Comparison of ENCODE assay signal across 20 mouse cellular contexts in the genomic region with DNA sequence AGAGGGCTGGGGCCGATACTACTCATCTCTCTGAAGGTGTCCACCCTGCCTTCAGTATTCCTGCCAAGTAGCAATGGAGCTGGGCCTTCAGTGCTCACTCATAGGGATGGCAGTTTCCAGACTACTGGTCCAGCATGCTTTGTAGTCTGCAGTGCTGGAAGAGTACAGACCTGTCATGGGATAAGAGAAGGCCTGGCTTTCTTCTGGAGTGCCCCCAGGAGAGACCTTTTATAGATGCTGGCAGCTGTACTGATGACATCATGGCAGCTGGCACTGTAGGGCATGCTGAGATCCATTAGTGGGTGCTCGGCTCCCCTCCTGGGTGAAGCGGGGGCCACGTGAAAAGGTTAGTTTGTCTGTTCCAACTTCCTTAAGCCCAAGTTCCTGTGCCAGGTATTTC.
DNase-seq lines count a peak whose midpoint lies in the region; ATAC-seq and TF ChIP-seq lines count a peak whose summit lies in the region.
"Had no signal": no experiment of that assay in that cellular context is flagged by ENCODE, and none has a peak within 500 bp of the region (broad histone marks: within the 10 kb centered on the region; RNA-seq: fewer than 3 reads in every experiment).

No protein-coding gene starts in this region.

- no peaks in the 10 kb centered on the region for H3K36me3 ChIP-seq in forebrain, embryonic 14.5 days (ENCODE audit: control insufficient read depth, insufficient read depth, low read length)
- H3K36me3 ChIP-seq in forebrain, embryonic 12.5 days (replicated peaks) = no peaks in the 10 kb centered on the region
- no peaks in the 10 kb centered on the region for H3K36me3 ChIP-seq in heart, embryonic 11.5 days (ENCODE audit: control insufficient read depth, insufficient read depth, low read length)
- no peaks in the 10 kb centered on the region for H3K36me3 ChIP-seq in limb, embryonic 14.5 days (ENCODE audit: control insufficient read depth, insufficient read depth, low read length)
- H3K36me3 ChIP-seq: G1E; heart, embryonic 15.5 days; hindbrain, embryonic 13.5 days; liver, embryonic 13.5 days; lung, embryonic 15.5 days had no signal

- H3K27ac ChIP-seq in forebrain, embryonic 14.5 days (ENCODE audit: low read depth, low read length) = no peak overlapping the region
- H3K27ac ChIP-seq in forebrain, embryonic 12.5 days = no peak overlapping the region
- H3K27ac ChIP-seq in heart, embryonic 11.5 days (ENCODE audit: low read depth, low read length) = no peak overlapping the region
- H3K27ac ChIP-seq in limb, embryonic 14.5 days (replicated peaks; ENCODE audit: low read depth, low read length) = 0 out of 2 replicates have a peak overlapping the region, but pooled peaks have one; percentile 46
- H3K27ac ChIP-seq: heart, embryonic 15.5 days; hindbrain, embryonic 13.5 days; left cerebral cortex, adult 2 months; liver, embryonic 13.5 days; lung, embryonic 15.5 days had no signal

- H3K9me3 ChIP-seq in forebrain, embryonic 14.5 days (replicated peaks; ENCODE audit: control insufficient read depth, low read length) = no peaks in the 10 kb centered on the region
- H3K9me3 ChIP-seq in forebrain, embryonic 12.5 days = no peaks in the 10 kb centered on the region
- no peaks in the 10 kb centered on the region for H3K9me3 ChIP-seq in heart, embryonic 11.5 days (replicated peaks; ENCODE audit: control insufficient read depth, low read length)
- no peaks in the 10 kb centered on the region for H3K9me3 ChIP-seq in limb, embryonic 14.5 days (ENCODE audit: control insufficient read depth, low read length)
- H3K9me3 ChIP-seq: heart, embryonic 15.5 days; hindbrain, embryonic 13.5 days; liver, embryonic 13.5 days; lung, embryonic 15.5 days had no signal

- TF ChIP-seq CTCF in brain, embryonic 14.5 days (IDR thresholded peaks at IDR 0.05; ENCODE audit: borderline replicate concordance, extremely low read depth, insufficient read depth, insufficient read length) = no peak

- no peak for TF ChIP-seq POLR2A in brain, embryonic 14.5 days (IDR thresholded peaks at IDR 0.05; ENCODE audit: borderline replicate concordance, extremely low read depth, insufficient read depth, insufficient read length, poor library complexity, severe bottlenecking)
- TF ChIP-seq POLR2A in limb, embryonic 14.5 days (IDR thresholded peaks at IDR 0.05; ENCODE audit: borderline replicate concordance, extremely low read depth, insufficient read depth, insufficient read length) = no peak

- H3K9ac ChIP-seq in forebrain, embryonic 14.5 days (ENCODE audit: low read length) = no peak overlapping the region
- H3K9ac ChIP-seq in forebrain, embryonic 12.5 days = no peak overlapping the region
- no peak overlapping the region for H3K9ac ChIP-seq in heart, embryonic 11.5 days (ENCODE audit: low read depth, low read length)
- H3K9ac ChIP-seq in limb, embryonic 14.5 days (ENCODE audit: low read depth, low read length, severe bottlenecking) = no peak overlapping the region
- H3K9ac ChIP-seq: heart, embryonic 15.5 days; hindbrain, embryonic 13.5 days; liver, embryonic 13.5 days; lung, embryonic 15.5 days had no signal

- no peak overlapping the region for H3K4me2 ChIP-seq in forebrain, embryonic 14.5 days (ENCODE audit: low read length)
- H3K4me2 ChIP-seq in forebrain, embryonic 12.5 days = no peak overlapping the region
- no peak overlapping the region for H3K4me2 ChIP-seq in heart, embryonic 11.5 days
- H3K4me2 ChIP-seq in limb, embryonic 14.5 days (replicated peaks; ENCODE audit: low read depth, low read length, severe bottlenecking) = no peak overlapping the region
- H3K4me2 ChIP-seq: heart, embryonic 15.5 days; hindbrain, embryonic 13.5 days; liver, embryonic 13.5 days; lung, embryonic 15.5 days; midbrain, embryonic 11.5 days had no signal

- peak; percentile 63; the same call in 1 of the 2 replicates for ATAC-seq in forebrain, embryonic 14.5 days
- no peak for ATAC-seq in forebrain, embryonic 12.5 days (ENCODE audit: low FRiP score)
- no peak for ATAC-seq in heart, embryonic 11.5 days (replicated peaks; ENCODE audit: insufficient number of reproducible peaks, low FRiP score, low TSS enrichment)
- ATAC-seq in limb, embryonic 14.5 days (ENCODE audit: low FRiP score, low read depth) = 0 out of 2 replicates have a peak, but pooled peaks have one; percentile 44

- intact Hi-C loops in heart, postnatal 10 days (cut with DNase I) = no loop called here

- 53% methylated on average over 4 of the region's 4 CpGs for WGBS in forebrain, embryonic 14.5 days
- WGBS in forebrain, embryonic 12.5 days = 83% methylated on average over 4 of the region's 4 CpGs
- WGBS in heart, embryonic 11.5 days (ENCODE audit: insufficient replicate concordance) = 80% methylated on average over 4 of the region's 4 CpGs
- 48% methylated on average over 4 of the region's 4 CpGs for WGBS in limb, embryonic 14.5 days

- no peaks in the 10 kb centered on the region for H3K27me3 ChIP-seq in forebrain, embryonic 14.5 days (replicated peaks; ENCODE audit: control insufficient read depth, insufficient read depth, low read length)
- H3K27me3 ChIP-seq in forebrain, embryonic 12.5 days = peaks cover 36% of the 10 kb centered on the region
- H3K27me3 ChIP-seq in heart, embryonic 11.5 days (ENCODE audit: control insufficient read depth, insufficient read depth, low read length) = no peaks in the 10 kb centered on the region
- no peaks in the 10 kb centered on the region for H3K27me3 ChIP-seq in limb, embryonic 14.5 days (ENCODE audit: control insufficient read depth, insufficient read depth, low read length)
- H3K27me3 ChIP-seq: heart, embryonic 15.5 days; hindbrain, embryonic 13.5 days; liver, embryonic 13.5 days; lung, embryonic 15.5 days had no signal

- no peaks in the 10 kb centered on the region for H3K4me1 ChIP-seq in forebrain, embryonic 14.5 days (ENCODE audit: control insufficient read depth, insufficient read depth, low read length)
- H3K4me1 ChIP-seq in forebrain, embryonic 12.5 days = no peaks in the 10 kb centered on the region; the same call in 1 of the 2 replicates
- peaks cover 3% of the 10 kb centered on the region; the same call in 1 of the 2 replicates for H3K4me1 ChIP-seq in heart, embryonic 11.5 days (ENCODE audit: control insufficient read depth, insufficient read depth, low read length)
- H3K4me1 ChIP-seq in limb, embryonic 14.5 days (ENCODE audit: control insufficient read depth, insufficient read depth, low read length) = peaks cover 21% of the 10 kb centered on the region
- H3K4me1 ChIP-seq: heart, embryonic 15.5 days; liver, embryonic 13.5 days had no signal

- no peak overlapping the region for H3K4me3 ChIP-seq in forebrain, embryonic 14.5 days (ENCODE audit: low read depth, low read length)
- no peak overlapping the region for H3K4me3 ChIP-seq in forebrain, embryonic 12.5 days (replicated peaks)
- no peak overlapping the region for H3K4me3 ChIP-seq in heart, embryonic 11.5 days (ENCODE audit: low read depth, low read length)
- no peak overlapping the region for H3K4me3 ChIP-seq in limb, embryonic 14.5 days (replicated peaks; ENCODE audit: low read length)
- H3K4me3 ChIP-seq: heart, embryonic 15.5 days; hindbrain, embryonic 13.5 days; left cerebral cortex, adult 2 months; liver, embryonic 13.5 days; lung, embryonic 15.5 days had no signal

- peak; percentile 39 for DNase-seq in forebrain, embryonic 14.5 days (ENCODE audit: low spot score)
- peak; percentile 9 to 12 for DNase-seq in heart, postnatal 10 days
- peak; percentile 64 for DNase-seq in brain, embryonic 14.5 days (ENCODE audit: low read depth)
- peak; percentile 38 for DNase-seq in limb, embryonic 14.5 days (ENCODE audit: low spot score)
- DNase-seq in right cerebral cortex, postnatal 25 days = no peak
- DNase-seq: adrenal gland, postnatal 36 days; cerebellum, adult 2 months; kidney, adult 9 months; kidney, postnatal 25 days; left cerebral cortex, postnatal 4 days; liver, embryonic 13.5 days; thymus, postnatal 14 days had no signal

Comparison
In these comparisons a context has a peak if more than half of its experiments do, and no peak if none do; other contexts are left out.
1. ATAC-seq: peak in forebrain, embryonic 14.5 days (single experiment) and limb, embryonic 14.5 days (single experiment); none in forebrain, embryonic 12.5 days (single experiment) and heart, embryonic 11.5 days (single experiment).